Mouse (Mus musculus) olfactory bulb, adult 2 months (tissue): ENCODE results near the gene Ttll5.

ENCODE experiments used
- CTCF ChIP-seq: fragments of 200-500 bp; IDR thresholded peaks from 2 replicates; pipeline ENCODE4 v1.5.1; 2012; ENCODE audit warnings: low read depth, mild to moderate bottlenecking, low read length, moderate library complexity; ENCODE audit not compliant: insufficient read depth
- POLR2A ChIP-seq: fragments of 200-500 bp; IDR thresholded peaks from 2 replicates; pipeline ENCODE4 v1.6.1; 2012; ENCODE audit warnings: mild to moderate bottlenecking, low read depth, low read length, moderate library complexity; ENCODE audit not compliant: insufficient read depth

DNA sequence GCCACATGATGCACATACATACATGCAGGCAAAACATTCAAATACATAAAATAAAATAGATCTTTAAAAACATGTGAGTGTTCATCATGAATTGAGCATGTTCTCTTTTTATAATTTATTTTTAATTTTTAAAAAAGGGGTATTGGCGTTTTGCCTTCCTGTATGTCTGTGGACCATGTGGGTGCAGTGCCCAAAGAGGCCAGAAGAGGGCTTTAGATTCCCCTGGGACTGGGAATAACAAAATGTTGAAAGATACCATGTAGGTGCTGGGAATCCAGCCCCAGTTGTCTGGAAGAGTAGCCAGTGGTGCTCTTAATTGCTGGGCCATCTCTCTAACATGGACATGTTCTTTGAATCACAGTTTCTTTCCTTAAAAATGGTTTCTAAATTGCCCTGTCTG is 127.4 kb downstream of the Ttll5 start:
- TF ChIP-seq POLR2A = no peak
- TF ChIP-seq CTCF = no peak
